Mouse (Mus musculus) lung, embryonic 15.5 days (tissue): ENCODE data around the gene Zfp651. TPM values are rescaled to one million over a fixed set of nuclear protein-coding genes. Genes with fewer than 3 reads are reported as not detected.

ENCODE experiments used
- ATAC-seq: fragments of 200-750 bp; cut with Nextera tagmentation; 2 replicates; pipeline ENCODE4 v1.8.0; 2017; ENCODE audit warnings: moderate number of reproducible peaks, borderline replicate concordance; ENCODE audit not compliant: low FRiP score, low TSS enrichment; ENCODE audit errors: extremely low read depth
- H3K27ac ChIP-seq: fragments of 300-500 bp; sonication (generic); 2 replicates; pipeline ENCODE4 v1.5.1; 2015; ENCODE audit warnings: moderate library complexity, mild to moderate bottlenecking, inconsistent platforms
- H3K27me3 ChIP-seq: fragments of 300-500 bp; sonication (generic); 2 replicates; pipeline ENCODE4 v1.6.1; 2015; ENCODE audit warnings: inconsistent platforms
- H3K36me3 ChIP-seq: fragments of 300-500 bp; sonication (generic); 2 replicates; pipeline ENCODE4 v1.6.1; 2015; ENCODE audit warnings: inconsistent platforms
- H3K4me1 ChIP-seq: fragments of 300-500 bp; sonication (generic); 2 replicates; pipeline ENCODE4 v1.6.1; 2015; ENCODE audit warnings: inconsistent platforms
- H3K4me2 ChIP-seq: fragments of 300-500 bp; sonication (generic); 2 replicates; pipeline ENCODE4 v1.6.1; 2015; ENCODE audit warnings: inconsistent platforms, mild to moderate bottlenecking, moderate library complexity
- H3K4me3 ChIP-seq: fragments of 300-500 bp; sonication (generic); 2 replicates; pipeline ENCODE4 v1.5.1; 2015; ENCODE audit warnings: mild to moderate bottlenecking, inconsistent platforms
- H3K9ac ChIP-seq: fragments of 300-500 bp; sonication (generic); 2 replicates; pipeline ENCODE4 v1.6.1; 2015; ENCODE audit warnings: inconsistent platforms
- H3K9me3 ChIP-seq: fragments of 300-500 bp; sonication (generic); 2 replicates; pipeline ENCODE4 v1.6.1; 2016; ENCODE audit warnings: inconsistent platforms
- WGBS: fragments of 180-500 bp; shearing (Covaris S2); methylation state at CpG from one replicate; pipeline ENCODE4 v1.1.7; 2015; 5-methylcytosine and 5-hydroxymethylcytosine counted together
- polyA plus RNA-seq: library from polyadenylated mRNA; unstranded; fragments of >200 nt; fragmentation: Nextera tagmentation; extraction: Ambion mirVana; gene quantifications from 2 replicates; pipeline ENCODE4 v1.2.1, GENCODE M21; 2015

Gene Zfp651
- polyA plus RNA-seq, 1 experiment from 2014 or later: 16.7 TPM

DNA sequence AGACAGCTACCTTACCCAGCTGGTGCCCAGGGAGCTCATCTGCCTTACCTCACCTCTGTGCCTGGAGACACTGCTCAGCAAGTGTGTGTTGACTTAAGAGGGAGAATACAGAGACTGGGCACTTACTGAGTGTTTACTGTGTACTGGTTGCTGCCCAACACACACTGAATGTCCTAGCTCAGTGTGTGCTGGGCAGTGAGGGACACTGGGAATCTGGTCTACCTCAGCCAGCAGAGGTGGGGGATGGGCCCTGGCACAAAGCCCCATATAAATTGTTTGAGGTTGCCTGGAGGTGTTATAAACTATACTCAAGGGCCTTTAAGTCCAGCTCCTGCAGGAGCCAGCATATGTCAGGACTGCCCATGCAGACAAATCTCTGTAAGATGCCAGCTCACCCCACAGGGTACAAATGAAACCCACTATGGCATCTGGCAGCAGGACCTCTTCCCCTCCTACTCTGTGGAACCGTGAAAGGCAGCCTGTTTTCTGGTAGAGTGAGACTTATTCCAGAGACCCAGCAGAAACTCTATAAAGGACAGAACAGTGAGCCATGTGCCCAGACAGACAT, 35.9 kb downstream of the Zfp651 start:
- 50% methylated on average over 1 of the region's 1 CpGs for WGBS
- Histone ChIP-seq H3K9ac (no peak overlapping the region), H3K4me1 (peaks cover 10% of the 10 kb centered on the region; the same call in 1 of the 2 replicates)

DNA sequence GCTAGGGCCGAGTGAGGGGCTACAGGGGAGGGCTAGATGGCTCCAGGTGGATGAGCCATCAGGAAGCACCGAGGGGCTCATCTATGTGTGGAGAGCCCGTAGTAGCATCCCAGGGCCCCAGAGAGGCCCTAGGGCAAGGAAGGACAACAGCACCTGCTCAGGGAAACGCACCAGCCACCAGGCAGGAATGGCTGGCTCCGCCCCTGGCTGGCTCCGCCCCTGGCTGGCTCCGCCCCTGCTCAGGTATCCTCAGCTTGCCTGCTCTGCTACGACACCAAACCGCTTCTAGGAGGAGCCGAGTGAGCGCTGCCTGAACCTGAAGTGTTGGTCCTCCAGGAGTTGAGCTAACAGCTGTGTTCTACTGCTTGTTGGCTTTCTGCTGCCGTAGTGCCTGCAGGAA, 38.6 kb downstream of the Zfp651 start:
- 12% methylated on average over 12 of the region's 12 CpGs for WGBS
- Histone ChIP-seq H3K9me3 (no peaks in the 10 kb centered on the region), H3K9ac (no peak overlapping the region), H3K4me3 (no peak overlapping the region), H3K27me3 (no peaks in the 10 kb centered on the region), H3K27ac (no peak overlapping the region), H3K4me1 (peaks cover 3% of the 10 kb centered on the region; the same call in 1 of the 2 replicates), H3K4me2 (peak overlapping the region; percentile 36), H3K36me3 (no peaks in the 10 kb centered on the region)
- ATAC-seq: peak; percentile 51

More for the DNA sequence above, 35.9 kb downstream of the Zfp651 start:
- no peak overlapping the region for H3K4me2 ChIP-seq
- H3K4me3 ChIP-seq: no peak overlapping the region
- no peaks in the 10 kb centered on the region for H3K9me3 ChIP-seq
- H3K36me3 ChIP-seq: no peaks in the 10 kb centered on the region
- ATAC-seq: no peak
- H3K27me3 ChIP-seq: no peaks in the 10 kb centered on the region
- no peak overlapping the region for H3K27ac ChIP-seq

- Histone ChIP-seq H3K36me3 (no peaks in the 10 kb centered on the region), H3K9ac (no peak overlapping the region), H3K4me3 (no peak overlapping the region), H3K27me3 (no peaks in the 10 kb centered on the region), H3K4me1 (peaks cover 3% of the 10 kb centered on the region; the same call in 1 of the 2 replicates), H3K9me3 (no peaks in the 10 kb centered on the region), H3K4me2 (no peak overlapping the region), H3K27ac (no peak overlapping the region)
- 36% methylated on average over 6 of the region's 6 CpGs for WGBS
- ATAC-seq: no peak
These were observed 39.9 kb downstream of the Zfp651 start for GRCm38 (mm10) chr9:121798887-121799520.

GRCm38 (mm10) chr9:121802747-121803146, 43.6 kb downstream of the Zfp651 start:
- H3K4me1 ChIP-seq: peaks cover 3% of the 10 kb centered on the region; the same call in 1 of the 2 replicates
- H3K27me3 ChIP-seq: no peaks in the 10 kb centered on the region
- no peak overlapping the region for H3K4me2 ChIP-seq
- H3K4me3 ChIP-seq: no peak overlapping the region
- H3K9me3 ChIP-seq: no peaks in the 10 kb centered on the region
- H3K9ac ChIP-seq: no peak overlapping the region
- WGBS: 45% methylated on average over 7 of the region's 7 CpGs
- no peaks in the 10 kb centered on the region for H3K36me3 ChIP-seq
- no peak overlapping the region for H3K27ac ChIP-seq
- ATAC-seq: no peak

- ATAC-seq: no peak
- Histone ChIP-seq H3K9me3 (no peaks in the 10 kb centered on the region), H3K9ac (no peak overlapping the region), H3K27me3 (no peaks in the 10 kb centered on the region), H3K4me1 (peaks cover 10% of the 10 kb centered on the region), H3K36me3 (no peaks in the 10 kb centered on the region), H3K4me3 (no peak overlapping the region), H3K27ac (no peak overlapping the region), H3K4me2 (no peak overlapping the region)
- 73% methylated on average over 1 of the region's 1 CpGs for WGBS
These were observed 48.4 kb downstream of the Zfp651 start for GRCm38 (mm10) chr9:121807546-121807945.

DNA sequence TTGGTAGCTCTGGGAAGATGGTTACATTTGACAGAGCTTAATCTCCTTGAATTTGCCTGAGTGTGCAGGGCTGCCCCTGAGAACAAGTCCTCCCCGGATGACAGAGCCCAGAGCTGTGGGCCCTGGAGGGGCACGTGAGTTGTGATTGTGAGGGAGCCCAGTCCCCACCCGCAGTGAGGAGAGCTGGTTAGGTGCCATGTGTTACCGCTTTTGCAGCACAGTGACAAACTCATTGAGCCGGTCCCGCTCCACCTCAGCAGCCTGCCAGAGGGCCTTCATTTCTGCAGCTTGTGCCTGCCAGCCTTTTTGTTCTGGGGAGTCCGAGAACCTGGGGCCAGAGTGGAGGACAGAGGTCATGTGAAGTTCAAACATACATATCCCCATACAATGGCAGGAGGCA, 48.8 kb downstream of the Zfp651 start:
- Histone ChIP-seq H3K4me2 (no peak overlapping the region), H3K4me3 (no peak overlapping the region), H3K9ac (no peak overlapping the region), H3K36me3 (no peaks in the 10 kb centered on the region), H3K27me3 (no peaks in the 10 kb centered on the region), H3K4me1 (peaks cover 10% of the 10 kb centered on the region), H3K9me3 (no peaks in the 10 kb centered on the region), H3K27ac (no peak overlapping the region)
- WGBS: 60% methylated on average over 7 of the region's 7 CpGs
- ATAC-seq: no peak

- Histone ChIP-seq H3K4me2 (no peak overlapping the region), H3K9ac (no peak overlapping the region), H3K36me3 (no peaks in the 10 kb centered on the region), H3K4me1 (peaks cover 10% of the 10 kb centered on the region), H3K9me3 (no peaks in the 10 kb centered on the region), H3K4me3 (no peak overlapping the region), H3K27me3 (no peaks in the 10 kb centered on the region), H3K27ac (no peak overlapping the region)
- 64% methylated on average over 3 of the region's 3 CpGs for WGBS
- ATAC-seq: no peak
These were observed 49.4 kb downstream of the Zfp651 start for GRCm38 (mm10) chr9:121808511-121808910.

DNA sequence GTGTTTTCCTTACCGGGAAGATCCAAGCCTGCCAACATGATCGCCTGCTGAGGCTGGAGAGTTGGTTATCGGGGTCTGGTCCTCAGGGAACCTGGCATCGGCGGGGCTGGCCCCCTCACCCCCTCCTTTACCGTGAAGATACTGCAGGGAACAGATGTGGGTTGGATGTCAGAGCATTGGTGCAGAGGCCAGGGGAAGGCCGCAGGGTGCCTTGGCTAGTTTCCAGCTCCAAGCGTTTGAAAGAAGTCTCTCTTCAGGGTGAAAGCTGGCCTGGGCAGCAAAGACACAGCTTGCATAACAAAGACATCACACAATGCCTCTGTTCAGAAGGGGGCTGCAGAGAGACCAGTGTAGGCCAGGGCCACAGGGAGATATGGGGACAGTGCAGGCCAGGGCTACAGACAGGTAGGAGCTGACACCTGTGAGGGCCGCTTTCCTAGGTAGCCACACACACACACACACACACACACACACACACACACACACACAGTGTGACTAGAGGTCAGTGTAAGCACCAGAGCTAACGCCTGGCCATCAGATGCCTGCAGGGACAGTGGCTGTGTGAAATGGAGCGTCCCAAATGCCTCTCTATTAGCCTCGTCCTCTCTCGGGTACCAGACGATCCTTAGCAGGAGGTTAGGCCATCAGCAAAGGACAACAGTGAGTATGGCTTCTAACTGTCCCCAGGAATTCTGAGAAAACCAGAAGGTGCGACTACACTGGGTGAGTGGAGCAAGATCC, 51.1 kb downstream of the Zfp651 start:
- ATAC-seq: no peak

DNA sequence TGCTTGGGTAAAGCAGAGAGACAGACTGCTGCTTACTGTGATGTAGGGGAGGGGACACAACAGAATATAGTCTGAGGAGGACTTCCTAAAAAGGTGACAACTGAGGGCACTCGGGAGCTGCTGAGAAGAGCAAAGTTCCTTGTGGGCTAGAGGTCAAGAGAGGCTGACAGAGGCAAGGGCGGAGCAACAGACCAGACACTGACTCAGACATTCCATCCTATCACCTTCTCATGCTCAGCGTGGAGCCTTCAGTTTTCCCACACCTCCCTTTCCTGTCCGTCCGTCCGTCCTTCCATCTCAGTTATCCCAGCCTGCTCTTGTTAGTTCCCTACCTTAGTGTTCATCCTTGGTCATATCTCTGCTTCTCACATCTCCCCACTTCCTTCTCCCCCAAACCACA, 56.1 kb downstream of the Zfp651 start:
- H3K4me1 ChIP-seq: peaks cover 3% of the 10 kb centered on the region
- no peaks in the 10 kb centered on the region for H3K9me3 ChIP-seq
- no peak overlapping the region for H3K4me3 ChIP-seq
- no peak overlapping the region for H3K27ac ChIP-seq
- no peaks in the 10 kb centered on the region for H3K36me3 ChIP-seq
- H3K27me3 ChIP-seq: no peaks in the 10 kb centered on the region
- H3K4me2 ChIP-seq: no peak overlapping the region
- no peak for ATAC-seq
- H3K9ac ChIP-seq: no peak overlapping the region
- 54% methylated on average over 6 of the region's 6 CpGs for whole genome bisulfite sequencing

More for the DNA sequence above, 51.1 kb downstream of the Zfp651 start:
- no peak overlapping the region for H3K4me2 ChIP-seq
- H3K27ac ChIP-seq: no peak overlapping the region
- H3K9me3 ChIP-seq: no peaks in the 10 kb centered on the region
- no peaks in the 10 kb centered on the region for H3K36me3 ChIP-seq
- H3K27me3 ChIP-seq: no peaks in the 10 kb centered on the region
- peaks cover 10% of the 10 kb centered on the region for H3K4me1 ChIP-seq
- no peak overlapping the region for H3K4me3 ChIP-seq
- 43% methylated on average over 15 of the region's 15 CpGs for WGBS
- no peak overlapping the region for H3K9ac ChIP-seq

DNA sequence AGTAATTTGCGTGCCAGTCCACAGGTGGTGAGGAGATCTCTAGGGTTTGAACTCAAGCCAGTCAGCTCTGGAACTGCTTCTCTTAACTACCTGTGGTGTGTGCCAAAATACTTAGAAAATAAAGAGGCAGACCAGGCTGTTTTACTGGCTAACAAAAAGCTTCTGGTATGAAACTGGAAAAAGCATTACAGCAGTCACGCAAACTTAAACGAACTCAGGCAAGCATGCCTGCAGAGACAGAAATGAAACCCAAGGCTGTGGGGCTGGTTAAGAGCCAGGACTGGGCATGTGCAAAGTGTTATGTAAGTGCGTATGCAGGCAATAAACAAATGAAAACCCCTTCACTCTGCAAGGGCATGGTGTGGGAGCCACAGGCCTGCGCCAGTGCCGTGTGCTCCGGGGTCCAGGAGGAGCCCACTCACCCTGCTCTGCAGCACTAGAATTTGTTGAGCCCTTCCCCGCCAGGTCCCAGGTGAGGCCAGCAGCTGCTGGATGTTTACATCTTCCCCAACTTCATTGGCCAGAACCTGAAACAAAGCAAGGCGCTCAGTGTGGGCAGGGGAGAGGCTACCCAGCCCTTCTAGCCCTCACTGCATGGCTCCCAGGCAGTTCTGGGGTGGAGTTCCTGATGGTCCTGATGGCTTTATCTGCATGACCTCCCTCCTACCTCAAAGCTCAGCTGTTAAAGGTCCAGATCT, 60.1 kb downstream of the Zfp651 start:
- Histone ChIP-seq H3K9me3 (no peaks in the 10 kb centered on the region), H3K27me3 (no peaks in the 10 kb centered on the region), H3K27ac (0 out of 2 replicates have a peak overlapping the region, but pooled peaks have one; percentile 7), H3K9ac (no peak overlapping the region), H3K4me2 (no peak overlapping the region), H3K4me1 (peaks cover 10% of the 10 kb centered on the region; the same call in 1 of the 2 replicates), H3K4me3 (no peak overlapping the region), H3K36me3 (no peaks in the 10 kb centered on the region)
- WGBS: 47% methylated on average over 9 of the region's 9 CpGs
- 0 out of 2 replicates have a peak, but pooled peaks have one; percentile 9 for ATAC-seq

DNA sequence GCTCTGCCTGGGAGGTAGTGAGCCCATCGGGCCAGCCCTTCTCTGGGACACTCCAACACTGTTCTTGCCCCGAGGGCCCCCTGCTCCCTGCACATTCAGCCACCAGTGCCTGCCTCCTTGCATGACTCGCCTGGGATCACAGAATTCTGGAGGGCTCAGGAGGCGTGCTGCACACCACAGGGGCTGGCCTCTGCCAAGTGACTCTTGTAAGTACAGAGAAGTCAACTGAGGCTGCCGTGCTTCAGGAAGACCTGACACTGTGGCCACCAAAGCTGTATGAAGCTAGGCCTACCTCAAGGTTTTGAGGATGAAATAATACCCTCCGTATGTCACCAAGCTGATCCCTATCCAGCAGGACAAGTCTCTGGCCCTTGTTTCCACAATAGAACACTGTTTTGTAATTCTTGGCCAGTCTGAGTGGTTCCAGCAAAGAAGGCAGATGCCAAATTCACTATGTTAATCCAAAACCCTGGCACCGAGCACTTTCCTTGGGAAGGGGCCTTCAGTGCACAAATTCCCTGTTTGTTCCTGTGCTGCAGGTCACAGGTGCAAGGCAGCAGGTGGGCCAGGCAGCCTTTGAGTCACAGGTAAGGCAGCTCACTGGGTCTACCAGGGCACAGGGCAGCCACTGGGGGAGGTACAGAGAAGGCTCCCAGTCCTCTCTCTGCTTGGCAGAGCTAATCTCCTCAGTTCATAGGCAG, 60.8 kb downstream of the Zfp651 start:
- Histone ChIP-seq H3K27me3 (no peaks in the 10 kb centered on the region), H3K27ac (0 out of 2 replicates have a peak overlapping the region, but pooled peaks have one; percentile 7), H3K4me2 (no peak overlapping the region), H3K36me3 (no peaks in the 10 kb centered on the region), H3K9ac (no peak overlapping the region), H3K4me1 (peaks cover 10% of the 10 kb centered on the region; the same call in 1 of the 2 replicates), H3K9me3 (no peaks in the 10 kb centered on the region), H3K4me3 (no peak overlapping the region)
- 46% methylated on average over 7 of the region's 7 CpGs for WGBS
- ATAC-seq: no peak
